Mouse (Mus musculus): ENCODE measurements around the gene Atp8a2.

- no peak for TF ChIP-seq CTCF (IDR thresholded peaks at IDR 0.05)
- no peak for TF ChIP-seq EP300 (IDR thresholded peaks at IDR 0.05)
These were observed 552.1 kb downstream of the Atp8a2 start for GRCm38 (mm10) chr14:59644896-59645295.

Data from lung, postnatal 0 days (tissue).